Mouse (Mus musculus): ENCODE results near the gene Capn15. TPM values are rescaled to one million over a fixed set of nuclear protein-coding genes. Genes with fewer than 3 reads are reported as not detected.

Capn15 gene
- total and polyA plus RNA-seq, 3 experiments, result 3.2 to 41.6 (median 17.3) TPM

DNA sequence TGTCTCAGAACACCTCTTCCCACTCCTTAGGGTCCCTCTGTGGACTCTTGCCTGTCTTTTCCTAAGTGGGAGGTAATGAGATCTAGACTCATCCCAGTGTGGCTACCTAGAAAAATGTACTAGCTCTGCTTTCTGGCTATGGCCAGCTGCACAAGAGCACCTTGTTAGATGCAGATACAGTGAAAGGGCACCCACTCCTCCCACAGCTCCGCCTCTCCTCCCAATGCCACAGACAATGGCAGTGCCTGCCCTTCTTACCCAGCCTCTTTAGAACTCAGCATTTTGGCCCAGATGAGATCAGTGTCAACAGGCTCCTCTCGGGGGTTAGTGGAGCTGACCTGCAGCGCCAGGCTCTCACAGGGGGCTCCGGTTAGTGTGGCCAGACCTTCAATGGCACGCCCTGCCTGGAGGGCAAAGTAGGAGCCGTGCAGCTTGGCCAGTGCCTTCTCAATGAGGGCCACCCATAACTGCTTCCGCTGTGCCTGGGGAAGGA lies 23.1 kb downstream of the Capn15 start:
- no peak for ATAC-seq (ENCODE audit: extremely low read depth, insufficient number of reproducible peaks, low FRiP score, poor library complexity, severe bottlenecking)
- H3K4me1 ChIP-seq (ENCODE audit: insufficient read depth, low read depth, low read length), result peaks cover 61% of the 10 kb centered on the region
- no peak for DNase-seq (ENCODE audit: low spot score)
- no peak overlapping the region; the same call in 1 of the 2 replicates for H3K4me3 ChIP-seq (ENCODE audit: low read depth, low read length)
- no peaks in the 10 kb centered on the region for H3K9me3 ChIP-seq (replicated peaks)
- TF ChIP-seq GATA1 (IDR thresholded peaks at IDR 0.05; ENCODE audit: borderline replicate concordance, low read length) (no peak), CTCF (IDR thresholded peaks at IDR 0.05; ENCODE audit: low read depth, low read length) (no peak), GATA2 (IDR thresholded peaks at IDR 0.05; ENCODE audit: borderline replicate concordance, low read depth, low read length) (no peak)
- H3K36me3 ChIP-seq (replicated peaks), result peaks cover 93% of the 10 kb centered on the region
- H3K27me3 ChIP-seq (ENCODE audit: insufficient read depth, low read length), result no peaks in the 10 kb centered on the region; the same call in 1 of the 2 replicates

DNA sequence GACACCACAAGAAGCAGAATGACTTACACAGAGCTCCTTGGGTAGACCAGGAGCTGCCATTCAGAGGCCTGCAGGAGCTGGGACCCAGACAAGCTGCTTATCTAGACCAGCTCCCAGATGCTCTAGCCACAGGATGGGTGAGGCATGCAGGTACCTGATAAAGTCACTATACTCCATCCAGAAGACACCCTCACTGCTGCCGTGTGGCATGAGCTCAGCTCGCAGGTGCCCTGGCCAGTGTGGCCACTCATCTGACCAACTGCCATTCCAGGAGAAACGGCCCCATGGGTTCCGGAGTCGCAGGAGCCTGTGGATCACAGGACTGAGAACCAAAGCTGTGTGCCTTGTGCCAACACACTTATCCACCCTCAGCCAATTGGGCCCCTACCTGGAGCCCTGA lies 24.0 kb downstream of the Capn15 start:
- peak; percentile 65 for DNase-seq (ENCODE audit: low spot score)
- TF ChIP-seq GATA2 (IDR thresholded peaks at IDR 0.05; ENCODE audit: borderline replicate concordance, low read depth, low read length) (no peak), TAL1 (conservative IDR thresholded peaks at IDR 0.05; ENCODE audit: low read depth, low read length) (peak; percentile 94)

DNA sequence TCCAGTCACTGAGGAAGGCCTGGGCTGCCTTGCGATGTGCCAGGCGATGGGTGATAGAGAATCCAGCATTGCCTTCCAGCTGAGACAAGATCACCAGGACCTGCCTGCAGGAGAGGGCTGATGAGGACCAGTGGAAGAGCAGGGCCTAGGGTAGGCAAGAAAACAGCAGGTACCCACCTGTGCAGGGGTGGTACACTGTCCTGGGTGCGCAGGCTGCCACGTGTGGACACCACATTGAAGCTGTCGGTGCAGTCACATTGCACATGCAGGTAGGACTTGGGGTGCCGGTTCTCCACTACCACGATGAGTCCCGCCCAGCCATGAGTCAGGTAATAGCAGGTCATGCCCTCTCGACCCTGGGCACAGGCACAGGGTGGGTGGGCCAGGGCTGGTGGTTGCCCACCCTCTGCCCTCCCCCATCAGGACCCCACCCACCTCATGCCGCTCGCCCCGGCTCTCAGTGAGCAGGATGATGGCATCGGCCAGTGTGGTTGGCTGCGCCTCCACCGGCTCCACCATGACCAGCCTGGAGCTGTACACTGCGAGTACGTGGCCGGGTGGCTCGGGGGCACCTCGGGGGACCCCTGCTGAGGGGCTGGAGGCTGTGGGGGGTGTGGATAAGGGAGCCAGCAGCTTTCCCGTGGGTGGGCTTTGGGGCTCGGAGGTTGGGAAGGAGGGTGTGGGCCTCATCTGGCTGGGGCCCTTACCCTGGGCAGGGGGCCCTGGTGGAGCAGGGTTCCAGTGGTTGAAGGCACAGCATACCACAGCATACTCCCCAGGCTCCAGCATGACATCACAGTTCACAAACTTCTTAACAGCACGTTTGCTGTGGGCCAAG lies 25.7 kb downstream of the Capn15 start:
- TF ChIP-seq GATA2 (IDR thresholded peaks at IDR 0.05; ENCODE audit: borderline replicate concordance, low read depth, low read length) (no peak), TAL1 (conservative IDR thresholded peaks at IDR 0.05; ENCODE audit: low read depth, low read length) (no peak), POLR2AphosphoS5 (IDR thresholded peaks at IDR 0.05; ENCODE audit: insufficient replicate concordance, low read depth, low read length) (no peak), CTCF (IDR thresholded peaks at IDR 0.05; ENCODE audit: low read depth, low read length) (no peak), GATA1 (IDR thresholded peaks at IDR 0.05; ENCODE audit: borderline replicate concordance, low read length) (no peak)
- H3K4me1 ChIP-seq (ENCODE audit: insufficient read depth, low read depth, low read length), result peaks cover 55% of the 10 kb centered on the region
- H3K9me3 ChIP-seq (replicated peaks), result no peaks in the 10 kb centered on the region
- ATAC-seq (ENCODE audit: extremely low read depth, insufficient number of reproducible peaks, low FRiP score, poor library complexity, severe bottlenecking) (no peak), DNase-seq (ENCODE audit: low spot score) (no peak)
- H3K27me3 ChIP-seq (ENCODE audit: insufficient read depth, low read length), result no peaks in the 10 kb centered on the region; the same call in 1 of the 2 replicates
- H3K36me3 ChIP-seq (replicated peaks), result peaks cover 87% of the 10 kb centered on the region
- peak overlapping the region; percentile 13 for H3K4me3 ChIP-seq (ENCODE audit: low read depth, low read length)

More for the DNA sequence above, 24.0 kb downstream of the Capn15 start:
- Histone ChIP-seq H3K36me3 (replicated peaks) (peaks cover 94% of the 10 kb centered on the region), H3K4me1 (ENCODE audit: insufficient read depth, low read depth, low read length) (peaks cover 61% of the 10 kb centered on the region), H3K27me3 (ENCODE audit: insufficient read depth, low read length) (no peaks in the 10 kb centered on the region; the same call in 1 of the 2 replicates), H3K9me3 (replicated peaks) (no peaks in the 10 kb centered on the region), H3K4me3 (ENCODE audit: low read depth, low read length) (peak overlapping the region; percentile 58; the same call in 1 of the 2 replicates)
- ATAC-seq (ENCODE audit: extremely low read depth, insufficient number of reproducible peaks, low FRiP score, poor library complexity, severe bottlenecking), result peak; percentile 80

DNA sequence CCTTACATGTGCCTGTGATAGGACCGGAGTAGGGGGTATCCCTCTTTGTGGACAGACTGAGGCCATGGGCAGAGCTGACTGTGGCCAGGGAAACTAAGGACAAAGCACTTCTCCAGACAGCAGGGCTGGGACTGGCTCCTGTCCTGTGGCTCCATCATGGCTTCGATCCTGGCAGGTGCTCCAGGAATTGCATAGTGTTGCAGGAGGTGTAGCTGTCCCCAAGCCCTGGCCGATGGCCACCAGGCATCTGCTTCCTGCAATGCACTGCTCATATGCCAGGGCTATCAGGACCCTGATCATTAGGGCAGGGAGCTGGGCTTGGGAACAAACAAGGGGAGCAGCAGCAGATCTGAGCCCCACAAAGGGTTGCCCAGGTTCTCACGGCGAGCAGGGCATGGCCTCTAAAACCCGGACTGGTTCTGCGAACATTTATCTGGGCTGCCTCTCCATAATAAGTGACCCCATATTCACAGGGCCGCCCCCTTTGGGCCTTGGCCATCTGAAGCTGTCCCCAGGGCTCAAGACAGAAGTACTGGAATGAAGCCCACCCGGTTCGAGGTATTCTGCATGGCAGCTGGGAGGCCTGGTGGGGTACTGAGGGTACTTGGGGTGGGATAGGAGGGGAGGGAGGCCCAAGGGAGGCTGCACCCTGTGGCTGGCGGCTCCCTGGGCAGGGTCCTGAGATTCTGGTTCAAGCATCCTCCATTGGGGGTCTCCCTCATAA lies 26.7 kb downstream of the Capn15 start:
- H3K9me3 ChIP-seq (replicated peaks), result no peaks in the 10 kb centered on the region
- TF ChIP-seq GATA1 (IDR thresholded peaks at IDR 0.05; ENCODE audit: borderline replicate concordance, low read length), result no peak
- TF ChIP-seq GATA2 (IDR thresholded peaks at IDR 0.05; ENCODE audit: borderline replicate concordance, low read depth, low read length), result no peak
- TF ChIP-seq TAL1 (conservative IDR thresholded peaks at IDR 0.05; ENCODE audit: low read depth, low read length), result no peak
- TF ChIP-seq POLR2AphosphoS5 (IDR thresholded peaks at IDR 0.05; ENCODE audit: insufficient replicate concordance, low read depth, low read length), result no peak
- TF ChIP-seq CTCF (IDR thresholded peaks at IDR 0.05; ENCODE audit: low read depth, low read length), result no peak
- peaks cover 78% of the 10 kb centered on the region for H3K36me3 ChIP-seq (replicated peaks)
- ATAC-seq (ENCODE audit: extremely low read depth, insufficient number of reproducible peaks, low FRiP score, poor library complexity, severe bottlenecking), result no peak
- H3K4me3 ChIP-seq (ENCODE audit: low read depth, low read length), result 0 out of 2 replicates have a peak overlapping the region, but pooled peaks have one; percentile 13
- H3K4me1 ChIP-seq (ENCODE audit: insufficient read depth, low read depth, low read length), result peaks cover 45% of the 10 kb centered on the region
- no peaks in the 10 kb centered on the region; the same call in 1 of the 2 replicates for H3K27me3 ChIP-seq (ENCODE audit: insufficient read depth, low read length)
- no peak for DNase-seq (ENCODE audit: low spot score)

DNA sequence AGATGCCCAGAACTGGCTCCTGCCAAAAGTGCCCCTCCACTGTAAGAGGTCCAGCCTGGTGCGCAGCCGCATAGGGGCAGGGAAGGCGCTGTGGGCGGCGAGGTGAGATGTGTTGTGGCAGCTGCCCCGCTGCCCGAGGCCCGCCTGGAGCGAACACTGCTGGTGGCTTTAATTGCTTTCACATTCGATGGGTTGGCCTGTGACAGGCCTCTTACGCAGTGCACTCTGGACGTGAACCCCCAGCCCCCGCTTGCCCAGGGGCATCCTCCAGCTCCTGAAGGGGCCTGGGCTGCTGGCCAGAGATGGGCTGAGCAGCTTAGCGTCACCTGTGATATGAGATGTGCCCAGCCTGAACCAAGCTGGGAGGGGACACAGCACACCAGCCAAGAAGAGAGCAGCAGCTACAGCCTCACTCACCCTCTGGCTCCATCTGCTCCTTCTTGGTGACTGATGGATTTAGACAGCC lies 28.0 kb downstream of the Capn15 start:
- Histone ChIP-seq H3K27me3 (ENCODE audit: insufficient read depth, low read length) (peaks cover 10% of the 10 kb centered on the region), H3K4me3 (ENCODE audit: low read depth, low read length) (no peak overlapping the region), H3K9me3 (replicated peaks) (no peaks in the 10 kb centered on the region), H3K36me3 (replicated peaks) (peaks cover 65% of the 10 kb centered on the region), H3K4me1 (ENCODE audit: insufficient read depth, low read depth, low read length) (peaks cover 32% of the 10 kb centered on the region)
- no peak for ATAC-seq (ENCODE audit: extremely low read depth, insufficient number of reproducible peaks, low FRiP score, poor library complexity, severe bottlenecking)
- TF ChIP-seq POLR2AphosphoS5 (IDR thresholded peaks at IDR 0.05; ENCODE audit: insufficient replicate concordance, low read depth, low read length) (no peak), TAL1 (conservative IDR thresholded peaks at IDR 0.05; ENCODE audit: low read depth, low read length) (no peak), GATA2 (IDR thresholded peaks at IDR 0.05; ENCODE audit: borderline replicate concordance, low read depth, low read length) (no peak), GATA1 (IDR thresholded peaks at IDR 0.05; ENCODE audit: borderline replicate concordance, low read length) (no peak), CTCF (IDR thresholded peaks at IDR 0.05; ENCODE audit: low read depth, low read length) (no peak)
- no peak for DNase-seq (ENCODE audit: low spot score)

DNA sequence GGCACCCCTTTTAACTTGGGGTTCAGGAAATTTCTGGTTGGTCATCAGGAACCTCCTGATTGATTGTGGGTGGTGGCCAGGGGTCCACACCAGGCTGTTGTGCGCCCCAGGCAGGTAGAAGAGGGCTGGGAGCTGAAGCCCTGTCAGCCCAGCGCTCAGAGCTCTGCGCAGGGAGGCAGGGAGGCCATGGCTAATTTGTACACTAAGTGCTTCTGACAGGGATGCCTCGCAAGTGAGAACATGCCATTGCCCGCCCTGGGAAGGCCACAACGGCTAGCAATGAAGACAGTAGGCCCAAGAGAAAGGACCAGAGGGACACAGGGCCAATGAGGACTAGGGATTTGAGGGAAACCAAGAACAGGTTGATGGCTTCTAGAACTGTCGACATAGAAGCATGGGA lies 29.0 kb downstream of the Capn15 start:
- ATAC-seq (ENCODE audit: extremely low read depth, insufficient number of reproducible peaks, low FRiP score, poor library complexity, severe bottlenecking) (no peak), DNase-seq (ENCODE audit: low spot score) (no peak)
- peaks cover 30% of the 10 kb centered on the region for H3K4me1 ChIP-seq (ENCODE audit: insufficient read depth, low read depth, low read length)
- TF ChIP-seq GATA1 (IDR thresholded peaks at IDR 0.05; ENCODE audit: borderline replicate concordance, low read length), result no peak
- TF ChIP-seq GATA2 (IDR thresholded peaks at IDR 0.05; ENCODE audit: borderline replicate concordance, low read depth, low read length), result no peak
- no peak for TF ChIP-seq CTCF (IDR thresholded peaks at IDR 0.05; ENCODE audit: low read depth, low read length)
- TF ChIP-seq TAL1 (conservative IDR thresholded peaks at IDR 0.05; ENCODE audit: low read depth, low read length), result no peak
- no peak for TF ChIP-seq POLR2AphosphoS5 (IDR thresholded peaks at IDR 0.05; ENCODE audit: insufficient replicate concordance, low read depth, low read length)
- peaks cover 20% of the 10 kb centered on the region for H3K27me3 ChIP-seq (ENCODE audit: insufficient read depth, low read length)
- peaks cover 55% of the 10 kb centered on the region for H3K36me3 ChIP-seq (replicated peaks)
- no peak overlapping the region for H3K4me3 ChIP-seq (ENCODE audit: low read depth, low read length)
- peaks cover 3% of the 10 kb centered on the region for H3K9me3 ChIP-seq (replicated peaks)

All from G1E (cell line).